Mouse (Mus musculus): ENCODE data around the gene Tln1. TPM values are rescaled to one million over a fixed set of nuclear protein-coding genes. Genes with fewer than 3 reads are reported as not detected.
A peak's percentile ranks its signal among the peaks of the same experiment; 100 is the strongest.

Tln1 gene
- total RNA-seq, 2 experiments from 2014 or later: 47.8 to 197 TPM

GRCm38 (mm10) chr4:43509109-43509508, 53.4 kb downstream of the Tln1 start:
- no peak for ATAC-seq (replicated peaks; ENCODE audit: low FRiP score, poor library complexity, severe bottlenecking)

- 0 out of 2 replicates have a peak, but pooled peaks have one; percentile 50 for ATAC-seq (replicated peaks; ENCODE audit: low FRiP score, poor library complexity, severe bottlenecking)
Observed at GRCm38 (mm10) chr4:43508666-43508997, 53.9 kb downstream of the Tln1 start.

- no peak for ATAC-seq (replicated peaks; ENCODE audit: low FRiP score, poor library complexity, severe bottlenecking)
Observed at GRCm38 (mm10) chr4:43507938-43508665, 54.4 kb downstream of the Tln1 start.

- ATAC-seq (replicated peaks; ENCODE audit: low FRiP score, poor library complexity, severe bottlenecking): no peak
Observed at GRCm38 (mm10) chr4:43506536-43507185, 55.8 kb downstream of the Tln1 start, which contains the start of gene Car9. Gene Car9 (plus strand): TSS chr4:43506966.

GRCm38 (mm10) chr4:43506074-43506473, 56.4 kb downstream of the Tln1 start:
- no peak for ATAC-seq (replicated peaks; ENCODE audit: low FRiP score, poor library complexity, severe bottlenecking)

GRCm38 (mm10) chr4:43504269-43504668, 58.2 kb downstream of the Tln1 start:
- ATAC-seq (replicated peaks; ENCODE audit: low FRiP score, poor library complexity, severe bottlenecking): no peak

GRCm38 (mm10) chr4:43503506-43503905, 59.0 kb downstream of the Tln1 start:
- no peak for ATAC-seq (replicated peaks; ENCODE audit: low FRiP score, poor library complexity, severe bottlenecking)

GRCm38 (mm10) chr4:43503041-43503440, 59.5 kb downstream of the Tln1 start:
- ATAC-seq (replicated peaks; ENCODE audit: low FRiP score, poor library complexity, severe bottlenecking): no peak

- ATAC-seq (replicated peaks; ENCODE audit: low FRiP score, poor library complexity, severe bottlenecking): peak; percentile 90
Observed at GRCm38 (mm10) chr4:43499407-43500333, 62.8 kb downstream of the Tln1 start, which contains the start of gene Arhgef39. Gene Arhgef39 (minus strand): TSS chr4:43499695.

- ATAC-seq (replicated peaks; ENCODE audit: low FRiP score, poor library complexity, severe bottlenecking): peak; percentile 63
Observed at GRCm38 (mm10) chr4:43498983-43499382, 63.5 kb downstream of the Tln1 start.

GRCm38 (mm10) chr4:43497946-43498345, 64.5 kb downstream of the Tln1 start:
- ATAC-seq (replicated peaks; ENCODE audit: low FRiP score, poor library complexity, severe bottlenecking): no peak

- no peak for ATAC-seq (replicated peaks; ENCODE audit: low FRiP score, poor library complexity, severe bottlenecking)
Observed at GRCm38 (mm10) chr4:43497405-43497804, 65.1 kb downstream of the Tln1 start.

- no peak for ATAC-seq (replicated peaks; ENCODE audit: low FRiP score, poor library complexity, severe bottlenecking)
Observed at GRCm38 (mm10) chr4:43496587-43496986, 65.9 kb downstream of the Tln1 start.

- no peak for ATAC-seq (replicated peaks; ENCODE audit: low FRiP score, poor library complexity, severe bottlenecking)
Observed at GRCm38 (mm10) chr4:43493846-43494240, 68.6 kb downstream of the Tln1 start.

GRCm38 (mm10) chr4:43493186-43493845, 69.2 kb downstream of the Tln1 start:
- peak; percentile 84 for ATAC-seq (replicated peaks; ENCODE audit: low FRiP score, poor library complexity, severe bottlenecking)

GRCm38 (mm10) chr4:43492821-43493185, 69.7 kb downstream of the Tln1 start, which contains the start of gene Ccdc107:
Gene Ccdc107 (plus strand): TSS chr4:43492900.
- ATAC-seq (replicated peaks; ENCODE audit: low FRiP score, poor library complexity, severe bottlenecking): peak; percentile 89

- no peak for ATAC-seq (replicated peaks; ENCODE audit: low FRiP score, poor library complexity, severe bottlenecking)
Observed at GRCm38 (mm10) chr4:43492101-43492820, 70.2 kb downstream of the Tln1 start.

GRCm38 (mm10) chr4:43490801-43491200, 71.7 kb downstream of the Tln1 start:
- peak; percentile 23; the same call in 1 of the 2 replicates for ATAC-seq (replicated peaks; ENCODE audit: low FRiP score, poor library complexity, severe bottlenecking)

GRCm38 (mm10) chr4:43489611-43490010, 72.9 kb downstream of the Tln1 start:
- no peak for ATAC-seq (replicated peaks; ENCODE audit: low FRiP score, poor library complexity, severe bottlenecking)
